Mouse (Mus musculus): Measurements from ENCODE around the gene Dlgap4.

DNA sequence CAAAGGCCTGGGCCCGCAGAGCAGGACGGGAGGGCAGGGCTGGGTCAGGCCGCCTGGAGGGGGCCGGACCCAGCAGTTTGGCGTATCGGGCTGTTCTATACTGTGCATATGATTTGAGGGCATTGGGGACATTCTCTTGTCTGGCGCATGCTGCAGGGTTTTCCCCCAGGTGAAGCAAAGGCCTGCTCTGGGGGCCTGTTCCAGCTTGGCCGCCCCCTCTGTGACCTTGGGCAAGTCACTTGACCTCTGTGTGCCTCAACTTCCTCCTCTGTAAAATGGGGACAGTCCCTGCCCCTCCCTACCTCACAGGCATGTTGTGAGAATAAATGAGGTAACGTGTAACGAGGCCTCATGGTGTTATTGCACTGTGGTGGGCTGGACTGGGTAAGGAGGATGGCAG lies 150.5 kb downstream of the Dlgap4 start:
- no peak for TF ChIP-seq EP300 (IDR thresholded peaks at IDR 0.05; ENCODE audit: insufficient read depth, low read depth, low read length)
- TF ChIP-seq CTCF (IDR thresholded peaks at IDR 0.05): no peak
- no peak for TF ChIP-seq POLR2A (IDR thresholded peaks at IDR 0.05; ENCODE audit: insufficient read depth, low read depth, low read length)
